Mouse (Mus musculus) layer of hippocampus, adult 18-20 months (tissue): ENCODE measurements around the gene Atoh8. TPM values are rescaled to one million over a fixed set of nuclear protein-coding genes. Genes with fewer than 3 reads are reported as not detected.

Source experiments
- DNase-seq, 2 experiments: peaks; one replicate each; pipeline ENCODE4 v3.0.0; 2022; ENCODE audit warnings: low spot score in 2 of 2
- total RNA-seq, 2 experiments: library from RNA; stranded (reverse); gene quantifications; 2 replicates each; pipeline ENCODE4 v1.2.3; 2021

Atoh8 gene
- total RNA-seq, 2 experiments from 2014 or later = 3.2 to 3.4 TPM

- no peak for DNase-seq
Observed at GRCm38 (mm10) chr6:72230875-72231274, 4.5 kb downstream of the Atoh8 start.

GRCm38 (mm10) chr6:72227665-72228265 is 7.6 kb downstream of the Atoh8 start:
- no peak for DNase-seq

- DNase-seq = no peak
Observed at GRCm38 (mm10) chr6:72227011-72227410, 8.4 kb downstream of the Atoh8 start.

- no peak for DNase-seq
Observed at GRCm38 (mm10) chr6:72225686-72226085, 9.7 kb downstream of the Atoh8 start.

- no peak for DNase-seq
Observed at GRCm38 (mm10) chr6:72223892-72224291, 11.5 kb downstream of the Atoh8 start.

GRCm38 (mm10) chr6:72222876-72223275 is 12.5 kb downstream of the Atoh8 start:
- DNase-seq = no peak

GRCm38 (mm10) chr6:72222271-72222724 is 13.1 kb downstream of the Atoh8 start:
- DNase-seq = no peak

GRCm38 (mm10) chr6:72221271-72221670 is 14.1 kb downstream of the Atoh8 start:
- DNase-seq = no peak

GRCm38 (mm10) chr6:72219549-72219948 is 15.8 kb downstream of the Atoh8 start:
- DNase-seq = no peak

- no peak for DNase-seq
Observed at GRCm38 (mm10) chr6:72218281-72218680, 17.1 kb downstream of the Atoh8 start.

GRCm38 (mm10) chr6:72217415-72217784 is 18.0 kb downstream of the Atoh8 start:
- DNase-seq = no peak

GRCm38 (mm10) chr6:72216681-72217414 is 18.5 kb downstream of the Atoh8 start:
- peak; percentile 97 to 99 for DNase-seq

GRCm38 (mm10) chr6:72215582-72215981 is 19.8 kb downstream of the Atoh8 start:
- DNase-seq = no peak

- DNase-seq = peak in 1 of 2 experiments; percentile 61
Observed at GRCm38 (mm10) chr6:72211360-72211759, 24.0 kb downstream of the Atoh8 start.

- no peak for DNase-seq
Observed at GRCm38 (mm10) chr6:72210823-72211222, 24.6 kb downstream of the Atoh8 start.

GRCm38 (mm10) chr6:72209738-72210137 is 25.6 kb downstream of the Atoh8 start:
- DNase-seq = no peak

- DNase-seq = no peak
Observed at GRCm38 (mm10) chr6:72208406-72209045, 26.9 kb downstream of the Atoh8 start.

- DNase-seq = no peak
Observed at GRCm38 (mm10) chr6:72206021-72206420, 29.4 kb downstream of the Atoh8 start.

GRCm38 (mm10) chr6:72204858-72205257 is 30.5 kb downstream of the Atoh8 start:
- DNase-seq = no peak

GRCm38 (mm10) chr6:72203279-72203678 is 32.1 kb downstream of the Atoh8 start:
- DNase-seq = no peak

- no peak for DNase-seq
Observed at GRCm38 (mm10) chr6:72202732-72203131, 32.6 kb downstream of the Atoh8 start.

GRCm38 (mm10) chr6:72200595-72201256 is 34.7 kb downstream of the Atoh8 start:
- no peak for DNase-seq
